Mouse (Mus musculus) right cerebral cortex, postnatal 10 days (tissue): ENCODE measurements at regions not wholly inside any gene's neighbourhood (a gene's known extent, or its start where the extent isn't known, plus 50 kb on each side); places are given as distances from the start of the nearest gene placed in this dataset.
A peak's percentile ranks its signal among the peaks of the same experiment; 100 is the strongest.

Source experiments
- DNase-seq, 2 experiments: peaks; one replicate each; pipeline ENCODE4 v3.0.0; 2021; ENCODE audit warnings: low spot score in 2 of 2

GRCm38 (mm10) chr5:41994307-41994706 lies 73.5 kb upstream of the Gm16223 start:
- no peak for DNase-seq

- DNase-seq, result no peak
Measured at GRCm38 (mm10) chr5:41983556-41983955, 84.2 kb upstream of the Gm16223 start.

GRCm38 (mm10) chr5:41975535-41975934 lies 92.2 kb upstream of the Gm16223 start:
- DNase-seq, result no peak

- no peak for DNase-seq
Measured at GRCm38 (mm10) chr5:41971201-41971600, 96.6 kb upstream of the Gm16223 start.

GRCm38 (mm10) chr5:41966958-41967357 lies 100.8 kb upstream of the Gm16223 start:
- DNase-seq, result peak; percentile 36 to 49

GRCm38 (mm10) chr5:41947114-41947640 lies 103.1 kb upstream of the Bod1l start:
- peak; percentile 57 to 80 for DNase-seq

- no peak for DNase-seq
Measured at GRCm38 (mm10) chr5:41943399-41943798, 99.3 kb upstream of the Bod1l start.

GRCm38 (mm10) chr5:41942131-41942530 lies 98.0 kb upstream of the Bod1l start:
- DNase-seq, result peak; percentile 22 to 53

GRCm38 (mm10) chr5:41941216-41941615 lies 97.1 kb upstream of the Bod1l start:
- no peak for DNase-seq

GRCm38 (mm10) chr5:41939736-41940135 lies 95.6 kb upstream of the Bod1l start:
- DNase-seq, result no peak

- no peak for DNase-seq
Measured at GRCm38 (mm10) chr5:41910053-41910452, 65.9 kb upstream of the Bod1l start.

- DNase-seq, result no peak
Measured at GRCm38 (mm10) chr5:41907749-41908148, 63.6 kb upstream of the Bod1l start.

- no peak for DNase-seq
Measured at GRCm38 (mm10) chr5:41904512-41904911, 60.4 kb upstream of the Bod1l start.

- no peak for DNase-seq
Measured at GRCm38 (mm10) chr5:41899237-41899636, 55.1 kb upstream of the Bod1l start.

GRCm38 (mm10) chr5:41898748-41899147 lies 54.6 kb upstream of the Bod1l start:
- peak; percentile 38 to 43 for DNase-seq
